Mouse (Mus musculus) urinary bladder, postnatal 10 days (tissue): ENCODE data around the gene Slc13a4.

Experiments used
- DNase-seq: peaks from one replicate; pipeline ENCODE4 v3.0.0; 2022; ENCODE audit warnings: low spot score

Gene Slc13a4

DNA sequence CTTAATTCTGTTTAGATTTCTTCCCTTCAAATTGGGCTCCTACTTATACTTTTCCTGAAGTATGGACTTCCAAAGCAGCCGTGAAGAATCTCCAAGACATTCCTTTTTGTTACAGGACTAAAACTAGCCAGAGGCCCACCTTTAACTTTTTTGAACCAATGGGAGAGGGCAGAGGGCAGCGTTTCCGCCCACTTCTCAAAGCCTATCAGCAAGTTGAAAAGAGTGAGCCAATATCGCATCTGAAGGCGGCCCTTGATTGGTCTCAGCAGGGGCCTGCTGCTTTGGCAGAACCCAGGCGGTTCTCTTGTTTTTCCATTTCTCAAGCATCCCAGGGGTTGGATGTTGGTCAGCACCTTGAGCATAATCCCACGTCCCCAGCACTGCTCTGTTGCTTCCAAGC lies at the start of gene Slc13a4:
Gene Slc13a4, minus strand, starts transcription at position 95 of the 400 bp plus-strand sequence.
- DNase-seq = no peak

GRCm38 (mm10) chr6:35355320-35355719 lies 47.4 kb upstream of the Slc13a4 start:
- no peak for DNase-seq

- DNase-seq = no peak
These were observed 46.7 kb upstream of the Slc13a4 start for GRCm38 (mm10) chr6:35354622-35354998.

- DNase-seq = no peak
These were observed 46.1 kb upstream of the Slc13a4 start for GRCm38 (mm10) chr6:35353846-35354621.

DNA sequence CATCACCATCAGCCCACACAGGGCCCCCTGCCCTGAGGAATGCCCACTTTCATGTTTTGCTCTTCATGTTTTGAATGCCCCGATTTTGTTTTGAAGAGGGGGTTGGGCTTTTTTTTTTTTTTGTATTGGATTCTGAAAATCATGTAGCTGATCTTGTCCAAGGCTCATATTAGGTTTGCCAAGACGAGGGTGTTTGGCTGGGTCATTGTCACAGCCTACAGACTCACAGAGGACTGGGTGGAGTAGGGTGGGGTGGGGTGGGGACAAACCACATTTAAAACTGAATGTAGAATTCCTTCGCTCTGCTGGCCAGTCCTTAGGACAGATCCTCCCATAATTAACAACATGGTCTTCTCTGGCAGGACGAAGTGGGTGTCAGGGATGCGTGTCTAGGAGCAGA lies 45.5 kb upstream of the Slc13a4 start:
- DNase-seq = no peak

GRCm38 (mm10) chr6:35352867-35353266 lies 44.9 kb upstream of the Slc13a4 start:
- DNase-seq = no peak

DNA sequence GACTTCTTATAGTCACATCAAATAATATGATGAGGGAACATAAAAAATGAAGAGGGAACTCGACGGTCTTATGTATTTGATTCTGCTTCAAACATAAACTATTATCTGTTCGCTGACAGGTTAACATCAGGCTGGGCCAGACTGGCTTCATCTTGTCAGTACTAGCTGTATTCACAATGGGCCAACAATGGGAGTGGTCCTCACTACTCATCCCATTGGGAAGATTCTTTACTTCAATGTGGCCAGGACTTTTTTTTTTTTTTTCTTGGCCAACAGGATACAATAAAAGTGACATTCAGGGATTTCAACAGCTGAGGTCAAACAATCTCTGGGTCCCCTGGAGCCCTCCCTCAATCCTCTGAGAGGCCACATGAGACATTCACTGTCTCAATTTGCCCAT lies 43.9 kb upstream of the Slc13a4 start:
- DNase-seq = no peak

- no peak for DNase-seq
These were observed 41.9 kb upstream of the Slc13a4 start for GRCm38 (mm10) chr6:35349784-35350183.

DNA sequence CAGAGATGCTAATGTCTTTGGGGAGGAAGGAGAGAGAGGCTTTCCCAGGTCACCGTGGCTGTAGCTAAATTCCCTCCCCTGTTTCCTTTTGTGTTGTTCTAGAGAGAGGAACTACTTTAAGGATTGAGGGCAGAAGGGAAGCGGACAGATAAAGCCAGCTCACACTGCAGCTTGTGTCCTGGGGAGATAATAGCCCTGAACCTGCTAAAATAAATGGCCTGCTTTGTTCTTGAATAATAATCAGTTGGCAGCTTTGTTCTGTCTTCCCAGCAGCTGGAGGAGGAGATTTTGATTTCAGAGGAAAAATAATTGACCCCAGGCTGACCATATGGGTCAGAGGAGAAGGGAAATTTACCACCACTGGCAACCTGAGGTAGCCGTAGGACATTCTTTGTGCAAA lies 30.7 kb upstream of the Slc13a4 start:
- DNase-seq = no peak

DNA sequence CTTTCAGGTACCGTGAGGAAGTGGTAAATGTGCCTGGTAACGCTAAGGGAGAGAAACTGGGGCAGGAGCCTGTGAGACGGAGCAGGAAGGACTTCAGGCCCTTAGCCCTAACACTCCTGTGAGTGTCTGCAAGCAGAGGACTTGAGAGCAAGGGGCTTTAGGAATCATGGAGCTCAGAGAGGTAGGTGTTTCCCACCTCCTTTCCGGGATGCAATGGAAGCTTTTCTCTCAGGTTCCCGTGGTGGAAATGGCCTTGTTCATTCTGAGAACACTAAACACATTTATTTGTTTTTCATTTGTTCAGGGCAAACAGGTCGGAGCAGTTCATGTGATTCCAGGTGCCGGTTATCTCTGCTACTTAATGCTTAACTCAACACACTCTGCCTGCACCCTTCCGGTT lies 29.9 kb upstream of the Slc13a4 start:
- DNase-seq = no peak

GRCm38 (mm10) chr6:35335452-35335851 lies 27.5 kb upstream of the Slc13a4 start:
- no peak for DNase-seq

DNA sequence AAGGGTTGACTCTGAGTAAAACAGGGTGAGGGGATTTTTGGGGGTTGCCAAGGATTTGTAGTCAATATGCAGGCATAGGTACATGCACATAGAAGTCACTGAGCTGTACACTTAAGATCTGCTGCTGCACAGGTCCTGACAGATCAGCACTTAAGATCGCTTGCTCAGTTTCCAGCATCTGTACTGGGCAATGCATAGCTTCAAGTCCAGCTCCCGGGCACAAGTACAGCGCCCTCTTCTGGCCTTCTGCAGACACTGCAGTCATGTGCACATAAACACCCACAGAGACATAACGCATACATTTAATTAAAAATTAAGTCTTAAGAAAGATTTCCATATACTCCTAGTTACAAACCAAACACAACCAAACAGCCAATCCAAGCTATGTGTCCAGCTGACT lies 26.3 kb upstream of the Slc13a4 start:
- DNase-seq = no peak

GRCm38 (mm10) chr6:35333632-35334031 lies 25.7 kb upstream of the Slc13a4 start:
- no peak for DNase-seq

DNA sequence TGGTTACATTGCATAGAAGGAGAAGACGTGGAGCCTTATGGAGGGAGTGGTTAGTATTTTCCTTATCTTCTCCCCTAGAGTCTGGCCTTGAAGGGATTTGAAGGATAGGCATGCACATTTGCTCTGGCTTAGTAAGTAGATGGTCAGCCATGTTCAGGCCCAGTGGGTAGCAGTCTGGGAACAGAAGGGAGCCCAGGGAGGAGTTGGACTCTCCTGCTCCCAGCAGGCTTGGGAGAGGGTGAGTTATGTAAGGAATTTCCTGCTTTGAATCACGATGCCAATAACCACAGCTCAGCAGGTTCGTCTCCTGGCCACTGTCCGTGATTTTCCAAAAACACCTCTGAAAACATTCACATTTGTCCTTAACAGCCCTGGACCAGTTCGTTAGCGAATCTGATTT lies 22.9 kb upstream of the Slc13a4 start:
- no peak for DNase-seq

GRCm38 (mm10) chr6:35329956-35330355 lies 22.0 kb upstream of the Slc13a4 start:
- DNase-seq = no peak

GRCm38 (mm10) chr6:35326111-35326515 lies 18.2 kb upstream of the Slc13a4 start, which contains the start of gene Fam180a:
Fam180a (minus strand) TSS chr6:35326141.
- DNase-seq = no peak

DNA sequence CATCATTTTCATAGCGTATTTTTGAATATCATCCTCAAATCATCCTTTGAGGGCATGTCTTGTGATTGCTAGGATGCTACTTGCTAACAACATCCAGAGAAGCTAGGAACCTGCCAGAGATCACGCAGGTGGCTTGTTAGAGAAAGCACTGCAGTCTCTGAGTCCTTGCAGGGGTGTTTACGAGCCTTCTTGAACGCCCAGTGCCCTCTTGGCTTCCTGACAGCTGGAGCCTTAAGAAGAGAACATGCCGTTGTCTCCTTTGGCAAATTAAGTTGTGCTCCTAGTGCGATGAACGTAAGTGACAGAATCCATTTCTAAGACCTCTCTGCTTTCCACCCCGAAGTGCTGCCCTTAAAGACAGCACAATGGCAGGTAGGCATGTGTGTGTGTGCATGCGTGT lies 16.4 kb upstream of the Slc13a4 start:
- no peak for DNase-seq

GRCm38 (mm10) chr6:35323046-35323445 lies 15.1 kb upstream of the Slc13a4 start:
- no peak for DNase-seq

GRCm38 (mm10) chr6:35321105-35321504 lies 13.2 kb upstream of the Slc13a4 start:
- no peak for DNase-seq

GRCm38 (mm10) chr6:35319850-35320249 lies 11.9 kb upstream of the Slc13a4 start:
- DNase-seq = no peak

DNA sequence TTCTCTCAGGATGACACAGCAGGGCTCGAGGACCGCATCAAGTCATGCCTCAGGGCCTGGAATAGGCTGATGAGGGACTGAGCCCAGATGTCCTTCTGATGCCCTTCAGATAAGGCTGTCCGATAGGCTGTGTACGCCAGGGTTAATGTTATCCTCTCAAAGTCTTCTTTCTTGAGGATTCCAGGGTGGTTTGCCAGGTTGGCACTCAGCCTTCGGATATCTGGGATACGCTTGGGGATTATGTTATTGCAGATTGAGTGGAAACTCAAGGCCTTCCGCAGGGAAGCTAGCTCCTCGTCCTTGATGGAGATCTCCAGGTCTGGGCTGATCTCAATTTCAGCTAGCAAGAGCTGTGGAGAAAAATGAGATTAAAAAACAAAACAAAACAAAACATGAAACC lies 5.6 kb upstream of the Slc13a4 start:
- DNase-seq = no peak

DNA sequence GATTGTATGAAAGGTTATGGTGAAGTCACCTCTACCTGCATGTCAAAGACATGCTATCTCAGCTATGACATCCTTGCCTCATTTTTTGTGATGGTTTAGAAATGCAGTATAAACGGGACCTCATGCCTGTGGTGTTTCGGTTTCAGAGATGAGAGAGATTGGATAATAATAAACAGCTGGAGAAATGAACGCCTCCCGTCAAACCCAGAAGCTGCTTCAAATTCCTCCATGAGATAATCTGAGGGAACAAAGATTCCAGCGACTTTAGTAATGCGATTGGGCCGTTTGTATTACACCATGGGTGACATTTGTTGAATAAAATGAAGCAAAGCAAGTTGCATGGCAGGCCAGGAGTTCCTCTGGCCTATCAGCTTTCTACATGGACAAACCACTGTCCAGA lies 1.5 kb upstream of the Slc13a4 start:
- no peak for DNase-seq

GRCm38 (mm10) chr6:35307136-35307535 lies 795 bp downstream of the Slc13a4 start:
- DNase-seq = no peak

DNA sequence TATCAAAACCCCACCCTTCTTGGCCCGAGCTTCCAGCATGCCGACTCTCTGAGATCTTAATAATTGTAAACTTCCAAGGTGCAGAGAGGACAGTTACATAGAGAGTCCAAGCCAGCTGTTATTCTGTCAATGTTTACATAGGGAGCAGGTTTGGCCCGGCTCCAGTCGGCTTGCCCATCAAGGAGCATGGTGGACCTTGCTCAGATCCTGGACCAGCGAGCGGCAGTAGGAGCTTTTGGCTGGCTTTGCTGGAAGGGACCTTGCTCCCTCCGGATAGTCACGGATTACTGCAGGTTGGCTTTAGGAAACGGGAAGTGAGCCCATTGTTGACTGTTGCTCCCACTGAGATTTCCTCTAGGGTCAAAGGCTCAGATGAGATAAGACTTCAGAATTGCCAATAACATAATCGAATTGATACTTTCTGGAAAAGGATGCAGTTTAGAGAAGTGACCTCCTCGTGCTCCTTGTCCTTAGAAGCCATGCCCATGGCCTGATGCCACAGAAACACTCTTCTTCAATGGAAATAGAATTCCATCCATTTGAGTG lies 4.5 kb downstream of the Slc13a4 start:
- DNase-seq = no peak
